Mouse (Mus musculus) embryonic facial prominence, embryonic 14.5 days (tissue): ENCODE measurements around the gene Col6a5. TPM values are rescaled to one million over a fixed set of nuclear protein-coding genes. Genes with fewer than 3 reads are reported as not detected.
"Not testable (repeated sequence)": the region's sequence is repeated elsewhere in the genome, so short reads cannot be mapped to it uniquely, and the experiment has no call there.

ENCODE experiments used
- ATAC-seq: fragments of 200-750 bp; cut with Nextera tagmentation; 2 replicates; pipeline ENCODE4 v1.8.0; 2017; ENCODE audit warnings: low read depth, moderate number of reproducible peaks, moderate TSS enrichment
- DNase-seq: peaks from one replicate; pipeline ENCODE4 v3.0.0-alpha.2; 2015; ENCODE audit warnings: low spot score
- H3K27ac ChIP-seq: fragments of 300-500 bp; sonication (generic); replicated peaks from 2 replicates; pipeline ENCODE4 v1.5.1; 2014; ENCODE audit warnings: low read depth, mild to moderate bottlenecking, low read length, moderate library complexity
- H3K27me3 ChIP-seq: fragments of 300-500 bp; sonication (generic); replicated peaks from 2 replicates; pipeline ENCODE4 v1.6.1; 2014; ENCODE audit warnings: low read length; ENCODE audit not compliant: control insufficient read depth, insufficient read depth
- H3K36me3 ChIP-seq: fragments of 300-500 bp; sonication (generic); 2 replicates; pipeline ENCODE4 v1.6.1; 2014; ENCODE audit warnings: low read length, mixed read lengths; ENCODE audit not compliant: control insufficient read depth, insufficient read depth
- H3K4me1 ChIP-seq: fragments of 300-500 bp; sonication (generic); 2 replicates; pipeline ENCODE4 v1.6.1; 2014; ENCODE audit warnings: antibody characterized with exemption, low read length; ENCODE audit not compliant: control insufficient read depth, insufficient read depth
- H3K4me2 ChIP-seq: fragments of 300-500 bp; sonication (generic); 2 replicates; pipeline ENCODE4 v1.6.1; 2014; ENCODE audit warnings: low read depth, mild to moderate bottlenecking, low read length, moderate library complexity, mixed read lengths
- H3K4me3 ChIP-seq: fragments of 300-500 bp; sonication (generic); 2 replicates; pipeline ENCODE4 v1.5.1; 2014; ENCODE audit warnings: low read depth, mild to moderate bottlenecking, low read length
- H3K9ac ChIP-seq: fragments of 300-500 bp; sonication (generic); 2 replicates; pipeline ENCODE4 v1.6.1; 2014; ENCODE audit warnings: low read depth, mild to moderate bottlenecking, low read length, moderate library complexity, mixed read lengths
- H3K9me3 ChIP-seq: fragments of 300-500 bp; sonication (generic); 2 replicates; pipeline ENCODE4 v1.6.1; 2016; ENCODE audit warnings: low read length; ENCODE audit not compliant: control insufficient read depth
- WGBS: fragments of 180-500 bp; shearing (Covaris S2); extraction: QIAGEN DNeasy Blood & Tissue Kit; methylation state at CpG from one replicate; pipeline ENCODE4 v1.1.7; 2014; 5-methylcytosine and 5-hydroxymethylcytosine counted together
- polyA plus RNA-seq: library from polyadenylated mRNA; unstranded; fragments of >200 nt; fragmentation: Nextera tagmentation; extraction: Ambion mirVana; gene quantifications from 2 replicates; pipeline ENCODE4 v1.2.1, GENCODE M21; 2014

Gene Col6a5
- polyA plus RNA-seq, 1 experiment from 2014 or later: 0.17 TPM

GRCm38 (mm10) chr9:105851011-105851410 is 109.4 kb downstream of the Col6a5 start:
- Histone ChIP-seq H3K4me3 (no peak overlapping the region), H3K4me2 (no peak overlapping the region), H3K36me3 (no peaks in the 10 kb centered on the region), H3K27ac (no peak overlapping the region), H3K27me3 (no peaks in the 10 kb centered on the region), H3K4me1 (no peaks in the 10 kb centered on the region), H3K9me3 (peaks cover 4% of the 10 kb centered on the region; the same call in 1 of the 2 replicates), H3K9ac (no peak overlapping the region)
- DNase-seq: no peak
- no peak for ATAC-seq
- WGBS: 79% methylated on average over 3 of the region's 3 CpGs

- Histone ChIP-seq H3K27ac (no peak overlapping the region), H3K4me3 (no peak overlapping the region), H3K9me3 (peaks cover 4% of the 10 kb centered on the region; the same call in 1 of the 2 replicates), H3K36me3 (no peaks in the 10 kb centered on the region), H3K4me1 (no peaks in the 10 kb centered on the region), H3K4me2 (no peak overlapping the region), H3K9ac (no peak overlapping the region), H3K27me3 (no peaks in the 10 kb centered on the region)
- 66% methylated on average over 4 of the region's 4 CpGs for whole genome bisulfite sequencing
- ATAC-seq: no peak
- DNase-seq: no peak
Measured at GRCm38 (mm10) chr9:105848396-105848795, 112.0 kb downstream of the Col6a5 start.

GRCm38 (mm10) chr9:105847261-105847660 is 113.2 kb downstream of the Col6a5 start:
- Histone ChIP-seq H3K4me3 (no peak overlapping the region), H3K27ac (no peak overlapping the region), H3K9ac (no peak overlapping the region), H3K4me2 (no peak overlapping the region), H3K9me3 (peaks cover 4% of the 10 kb centered on the region; the same call in 1 of the 2 replicates), H3K36me3 (no peaks in the 10 kb centered on the region), H3K4me1 (no peaks in the 10 kb centered on the region), H3K27me3 (no peaks in the 10 kb centered on the region)
- WGBS: 89% methylated on average over 5 of the region's 5 CpGs
- DNase-seq (peak; percentile 50), ATAC-seq (no peak)

GRCm38 (mm10) chr9:105841386-105841785 is 119.1 kb downstream of the Col6a5 start:
- H3K9me3 ChIP-seq, H3K4me2 ChIP-seq, H3K27ac ChIP-seq, ATAC-seq, H3K36me3 ChIP-seq, H3K4me1 ChIP-seq, H3K27me3 ChIP-seq, H3K9ac ChIP-seq, DNase-seq, H3K4me3 ChIP-seq: not testable (repeated sequence)
- WGBS: 44% methylated on average over 5 of the region's 5 CpGs

DNA sequence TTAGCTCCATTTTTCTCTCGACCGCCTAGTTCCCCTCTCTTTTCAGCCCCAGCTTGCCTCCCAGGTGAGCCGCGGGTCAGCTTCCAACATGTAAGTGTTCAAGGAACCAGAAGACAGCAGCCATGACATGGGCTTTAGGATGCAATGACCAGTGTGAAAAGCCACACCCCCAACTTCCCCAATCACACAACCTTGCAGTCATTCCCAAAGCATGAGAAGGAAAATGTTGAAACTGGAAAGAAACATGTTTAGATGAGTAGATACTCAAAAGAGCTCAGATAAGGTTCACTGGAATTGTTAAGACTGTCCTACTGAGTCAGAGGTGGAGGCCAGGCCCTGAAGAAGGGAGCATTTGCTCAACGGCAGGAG is 121.3 kb downstream of the Col6a5 start:
- no peak overlapping the region for H3K27ac ChIP-seq
- no peak for DNase-seq
- H3K9me3 ChIP-seq: no peaks in the 10 kb centered on the region
- no peak for ATAC-seq
- no peaks in the 10 kb centered on the region for H3K36me3 ChIP-seq
- 0 out of 2 replicates have a peak, but pooled peaks cover 3% of the 10 kb centered on the region for H3K4me1 ChIP-seq
- H3K4me3 ChIP-seq: no peak overlapping the region
- 91% methylated on average over 5 of the region's 5 CpGs for WGBS
- no peak overlapping the region for H3K9ac ChIP-seq
- H3K4me2 ChIP-seq: no peak overlapping the region
- no peaks in the 10 kb centered on the region for H3K27me3 ChIP-seq

GRCm38 (mm10) chr9:105838396-105839146 is 121.9 kb downstream of the Col6a5 start:
- Histone ChIP-seq H3K27ac (no peak overlapping the region), H3K9ac (no peak overlapping the region), H3K36me3 (no peaks in the 10 kb centered on the region), H3K4me2 (no peak overlapping the region), H3K9me3 (no peaks in the 10 kb centered on the region), H3K4me3 (no peak overlapping the region), H3K27me3 (no peaks in the 10 kb centered on the region), H3K4me1 (0 out of 2 replicates have a peak, but pooled peaks cover 3% of the 10 kb centered on the region)
- ATAC-seq: no peak
- no peak for DNase-seq
- WGBS: 71% methylated on average over 4 of the region's 4 CpGs

DNA sequence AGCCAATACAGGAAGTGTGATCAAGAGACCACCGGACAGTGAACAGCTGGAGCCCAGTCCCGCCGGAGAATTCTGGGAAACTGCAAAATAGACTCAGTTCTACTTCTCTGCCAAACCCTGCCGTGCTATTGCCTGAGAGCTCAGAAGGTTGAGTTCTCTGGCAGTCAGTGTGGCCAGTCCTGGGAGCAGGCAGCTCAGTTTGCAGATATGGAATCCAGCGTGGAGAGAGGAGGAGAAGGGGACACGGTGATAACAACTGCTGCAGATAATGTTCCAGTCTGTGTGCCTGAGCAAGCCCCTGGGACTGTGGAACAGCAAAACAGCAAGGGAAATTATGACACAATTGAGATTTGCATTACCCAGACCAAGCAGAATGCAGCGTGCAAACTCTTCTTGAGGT is 124.9 kb downstream of the Col6a5 start:
- peak; percentile 57 for DNase-seq
- 59% methylated on average over 7 of the region's 7 CpGs for WGBS
- Histone ChIP-seq H3K4me2 (no peak overlapping the region), H3K9ac (no peak overlapping the region), H3K4me1 (0 out of 2 replicates have a peak, but pooled peaks cover 3% of the 10 kb centered on the region), H3K27me3 (no peaks in the 10 kb centered on the region), H3K36me3 (no peaks in the 10 kb centered on the region), H3K9me3 (no peaks in the 10 kb centered on the region), H3K4me3 (no peak overlapping the region), H3K27ac (0 out of 2 replicates have a peak overlapping the region, but pooled peaks have one; percentile 25)
- peak; percentile 65; the same call in 1 of the 2 replicates for ATAC-seq

DNA sequence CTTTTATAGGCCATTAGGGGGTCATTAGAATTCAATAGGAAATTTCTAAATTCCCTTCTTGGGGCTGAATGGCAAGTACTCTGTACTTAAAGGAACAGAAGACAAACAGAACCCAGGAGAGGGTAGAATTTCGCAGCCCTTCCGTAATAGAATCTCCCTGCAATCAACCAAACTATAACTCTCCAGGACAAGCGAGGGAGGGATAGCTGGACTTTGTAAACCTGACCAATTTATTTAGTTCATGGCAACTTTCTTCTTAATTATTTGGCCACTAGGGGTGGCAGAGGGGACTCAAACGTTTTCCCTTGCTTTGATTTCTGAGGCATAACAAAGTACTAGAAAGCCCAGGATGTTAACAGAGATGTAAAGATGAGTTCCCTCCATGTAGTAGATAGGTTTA is 125.6 kb downstream of the Col6a5 start:
- Histone ChIP-seq H3K9me3 (no peaks in the 10 kb centered on the region), H3K9ac (no peak overlapping the region), H3K4me3 (no peak overlapping the region), H3K4me1 (0 out of 2 replicates have a peak, but pooled peaks cover 3% of the 10 kb centered on the region), H3K4me2 (no peak overlapping the region), H3K27me3 (no peaks in the 10 kb centered on the region), H3K27ac (no peak overlapping the region), H3K36me3 (no peaks in the 10 kb centered on the region)
- 47% methylated on average over 4 of the region's 4 CpGs for WGBS
- DNase-seq (no peak), ATAC-seq (no peak)

DNA sequence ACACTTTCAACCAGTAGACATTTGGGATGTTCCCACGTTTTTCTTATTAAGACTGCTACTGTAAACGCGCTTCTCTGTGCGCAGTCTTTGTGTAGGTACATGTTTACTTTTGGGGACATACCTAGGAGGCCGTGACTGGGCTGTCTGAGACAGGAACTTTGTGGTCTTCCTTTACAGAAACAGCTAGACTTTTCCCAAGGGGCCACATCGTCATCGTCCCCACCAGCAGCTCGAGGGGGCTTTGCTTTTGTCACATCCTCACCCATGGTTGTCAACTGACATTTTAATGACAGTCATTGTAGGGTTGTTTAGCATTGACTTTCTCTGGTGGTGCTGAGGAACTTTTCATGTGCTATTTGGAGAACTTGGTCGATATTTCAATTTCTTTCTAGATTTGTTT is 129.2 kb downstream of the Col6a5 start:
- Histone ChIP-seq H3K4me3 (no peak overlapping the region), H3K27me3 (no peaks in the 10 kb centered on the region), H3K27ac (no peak overlapping the region), H3K9me3 (no peaks in the 10 kb centered on the region), H3K36me3 (no peaks in the 10 kb centered on the region), H3K4me2 (no peak overlapping the region), H3K9ac (no peak overlapping the region), H3K4me1 (peaks cover 13% of the 10 kb centered on the region)
- ATAC-seq: no peak
- 81% methylated on average over 9 of the region's 9 CpGs for WGBS
- no peak for DNase-seq
